Mouse (Mus musculus): Measurements from ENCODE around the gene Sept6. TPM values are rescaled to one million over a fixed set of nuclear protein-coding genes. Genes with fewer than 3 reads are reported as not detected.
A peak's percentile ranks its signal among the peaks of the same experiment; 100 is the strongest.

The Sept6 gene
- polyA plus RNA-seq (2012; rRNA removed) = 4.5 and 5.2 TPM in 2 replicates

- DNase-seq (ENCODE audit: low read depth) = no peak
Observed at GRCm38 (mm10) chrX:36991694-36992093, at the start of gene Sept6. Gene Sept6 (minus strand): TSS chrX:36991794.

GRCm38 (mm10) chrX:37028378-37028777, 36.8 kb upstream of the Sept6 start:
- DNase-seq (ENCODE audit: low read depth) = peak; percentile 46

GRCm38 (mm10) chrX:37023652-37024309, 32.2 kb upstream of the Sept6 start:
- no peak for DNase-seq (ENCODE audit: low read depth)

- no peak for DNase-seq (ENCODE audit: low read depth)
Observed at GRCm38 (mm10) chrX:37022690-37023089, 31.1 kb upstream of the Sept6 start.

- DNase-seq (ENCODE audit: low read depth) = no peak
Observed at GRCm38 (mm10) chrX:37019045-37019444, 27.5 kb upstream of the Sept6 start.

- DNase-seq (ENCODE audit: low read depth) = no peak
Observed at GRCm38 (mm10) chrX:37018150-37018654, 26.6 kb upstream of the Sept6 start.

GRCm38 (mm10) chrX:37013870-37014269, 22.3 kb upstream of the Sept6 start:
- DNase-seq (ENCODE audit: low read depth) = no peak

GRCm38 (mm10) chrX:36991039-36991438, 555 bp downstream of the Sept6 start:
- DNase-seq (ENCODE audit: low read depth) = no peak

GRCm38 (mm10) chrX:36989752-36990404, 1.7 kb downstream of the Sept6 start:
- no peak for DNase-seq (ENCODE audit: low read depth)

- DNase-seq (ENCODE audit: low read depth) = no peak
Observed at GRCm38 (mm10) chrX:36989234-36989751, 2.3 kb downstream of the Sept6 start.

GRCm38 (mm10) chrX:36988754-36989153, 2.8 kb downstream of the Sept6 start:
- no peak for DNase-seq (ENCODE audit: low read depth)

GRCm38 (mm10) chrX:36987851-36988250, 3.7 kb downstream of the Sept6 start:
- DNase-seq (ENCODE audit: low read depth) = no peak

- DNase-seq (ENCODE audit: low read depth) = no peak
Observed at GRCm38 (mm10) chrX:36985041-36985440, 6.6 kb downstream of the Sept6 start.

GRCm38 (mm10) chrX:36983654-36984311, 7.8 kb downstream of the Sept6 start:
- no peak for DNase-seq (ENCODE audit: low read depth)

- DNase-seq (ENCODE audit: low read depth) = no peak
Observed at GRCm38 (mm10) chrX:36982892-36983653, 8.5 kb downstream of the Sept6 start.

GRCm38 (mm10) chrX:36980563-36981187, 10.9 kb downstream of the Sept6 start:
- no peak for DNase-seq (ENCODE audit: low read depth)

GRCm38 (mm10) chrX:36977863-36978262, 13.7 kb downstream of the Sept6 start:
- no peak for DNase-seq (ENCODE audit: low read depth)

- DNase-seq (ENCODE audit: low read depth) = no peak
Observed at GRCm38 (mm10) chrX:36976980-36977379, 14.6 kb downstream of the Sept6 start.

GRCm38 (mm10) chrX:36976272-36976671, 15.3 kb downstream of the Sept6 start:
- DNase-seq (ENCODE audit: low read depth) = no peak

- DNase-seq (ENCODE audit: low read depth) = no peak
Observed at GRCm38 (mm10) chrX:36974905-36975304, 16.7 kb downstream of the Sept6 start.

GRCm38 (mm10) chrX:36972951-36973471, 18.6 kb downstream of the Sept6 start:
- DNase-seq (ENCODE audit: low read depth) = no peak
